Mouse (Mus musculus) lung, adult 2 months (tissue): Measurements from ENCODE around the gene Pla2g2d.

ENCODE experiments used
- CTCF ChIP-seq: fragments of 200-500 bp; IDR thresholded peaks from 2 replicates; pipeline ENCODE4 v1.5.1; 2011; ENCODE audit warnings: mild to moderate bottlenecking, low read length, control low read depth; ENCODE audit not compliant: insufficient read depth
- POLR2A ChIP-seq: fragments of 200-500 bp; IDR thresholded peaks from 2 replicates; pipeline ENCODE4 v1.6.1; 2011; ENCODE audit warnings: low read depth, mild to moderate bottlenecking, control low read depth, low read length, borderline replicate concordance; ENCODE audit errors: extremely low read depth

GRCm38 (mm10) chr4:138816166-138816565, 40.6 kb downstream of the Pla2g2d start:
- TF ChIP-seq CTCF (no peak), POLR2A (no peak)
